Mouse (Mus musculus) left cerebral cortex, adult 18-20 months (tissue): Measurements from ENCODE around the gene Gda. TPM values are rescaled to one million over a fixed set of nuclear protein-coding genes. Genes with fewer than 3 reads are reported as not detected.

Source experiments
- DNase-seq, 2 experiments: peaks; one replicate each; pipeline ENCODE4 v3.0.0; 2021 to 2022; ENCODE audit warnings: low spot score in 2 of 2, mixed read lengths in 1 of 2
- total RNA-seq, 2 experiments: library from RNA; stranded (reverse); gene quantifications; 2 replicates each; pipeline ENCODE4 v1.2.3; 2021

Gda gene
- total RNA-seq, 2 experiments from 2014 or later = 151 to 171 TPM

- DNase-seq = no peak
These were observed 11.9 kb downstream of the Gda start for GRCm38 (mm10) chr19:21461221-21461960.

GRCm38 (mm10) chr19:21457461-21457860 is 15.8 kb downstream of the Gda start:
- DNase-seq = no peak

- no peak for DNase-seq
These were observed 31.5 kb downstream of the Gda start for GRCm38 (mm10) chr19:21441787-21442186.

- no peak for DNase-seq
These were observed 32.4 kb downstream of the Gda start for GRCm38 (mm10) chr19:21440841-21441240.

GRCm38 (mm10) chr19:21439141-21439737 is 34.0 kb downstream of the Gda start:
- DNase-seq = no peak

- no peak for DNase-seq
These were observed 36.7 kb downstream of the Gda start for GRCm38 (mm10) chr19:21436566-21436965.

GRCm38 (mm10) chr19:21433348-21433747 is 39.9 kb downstream of the Gda start:
- DNase-seq = no peak

GRCm38 (mm10) chr19:21432879-21433278 is 40.4 kb downstream of the Gda start:
- no peak for DNase-seq

- DNase-seq = no peak
These were observed 41.0 kb downstream of the Gda start for GRCm38 (mm10) chr19:21432286-21432685.

- DNase-seq = no peak
These were observed 47.9 kb downstream of the Gda start for GRCm38 (mm10) chr19:21425391-21425790.

- no peak for DNase-seq
These were observed 49.5 kb downstream of the Gda start for GRCm38 (mm10) chr19:21423731-21424130.

- DNase-seq = no peak
These were observed 54.8 kb downstream of the Gda start for GRCm38 (mm10) chr19:21418418-21418817.

- no peak for DNase-seq
These were observed 57.9 kb downstream of the Gda start for GRCm38 (mm10) chr19:21415377-21415776.

GRCm38 (mm10) chr19:21409178-21409577 is 64.1 kb downstream of the Gda start:
- DNase-seq = no peak

GRCm38 (mm10) chr19:21407363-21407762 is 65.9 kb downstream of the Gda start:
- DNase-seq = no peak

GRCm38 (mm10) chr19:21397994-21398393 is 75.3 kb downstream of the Gda start:
- DNase-seq = no peak

- no peak for DNase-seq
These were observed 76.9 kb downstream of the Gda start for GRCm38 (mm10) chr19:21396364-21396763.

- DNase-seq = no peak
These were observed 82.3 kb downstream of the Gda start for GRCm38 (mm10) chr19:21390904-21391303.

- no peak for DNase-seq
These were observed 86.4 kb downstream of the Gda start for GRCm38 (mm10) chr19:21386842-21387241.

GRCm38 (mm10) chr19:21384231-21384630 is 89.0 kb downstream of the Gda start:
- no peak for DNase-seq

GRCm38 (mm10) chr19:21383491-21384226 is 89.6 kb downstream of the Gda start:
- DNase-seq = no peak

- no peak for DNase-seq
These were observed 91.5 kb downstream of the Gda start for GRCm38 (mm10) chr19:21381696-21382095.
